Mouse (Mus musculus): Measurements from ENCODE around the gene Cfdp1.

DNA sequence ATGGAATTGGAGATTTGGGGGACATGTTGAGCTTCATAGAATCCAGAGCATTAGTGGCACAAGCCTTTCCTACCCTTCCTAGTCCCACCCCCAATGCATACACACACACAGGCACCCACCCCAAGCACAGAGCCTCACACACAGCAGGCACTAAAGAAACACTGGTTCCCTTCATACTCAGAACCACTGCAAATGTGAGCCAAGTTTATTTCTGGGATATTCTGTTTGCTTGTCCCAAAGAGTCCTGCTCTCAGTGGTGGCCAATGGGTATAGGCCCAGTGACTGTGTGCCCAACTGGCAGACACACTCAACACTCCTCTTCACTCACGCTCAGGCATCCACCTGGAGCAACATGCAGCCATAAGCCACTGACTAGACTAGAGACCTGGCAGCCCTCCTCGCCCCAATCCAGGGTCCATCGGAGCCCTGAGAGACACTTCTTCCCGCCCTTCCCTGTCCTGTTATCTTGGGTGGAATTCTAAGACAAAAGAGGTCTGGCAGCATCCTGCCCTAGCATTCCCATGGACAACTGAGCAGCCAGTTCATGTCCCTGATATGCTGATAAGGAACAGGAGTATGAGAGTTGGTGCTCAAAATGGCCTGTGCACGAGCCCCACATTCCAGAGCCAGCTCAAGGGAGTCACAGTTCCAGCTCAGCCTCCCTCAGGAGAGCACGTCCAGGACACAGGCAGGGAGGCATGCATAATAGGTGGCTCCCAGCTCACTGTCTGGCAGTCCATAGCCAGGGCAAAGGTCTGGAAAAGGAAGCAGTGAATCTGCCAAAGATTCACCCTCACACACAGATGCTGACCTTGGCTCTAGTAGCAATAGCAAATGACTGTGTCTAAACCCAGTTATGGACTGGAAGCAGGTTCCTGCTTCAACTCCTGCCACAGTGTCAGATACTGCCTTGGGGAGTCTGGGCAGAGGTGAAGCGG lies 124.6 kb downstream of the Cfdp1 start:
- no peak for TF ChIP-seq CTCF (IDR thresholded peaks at IDR 0.05; ENCODE audit: low read depth)
- TF ChIP-seq EP300 (optimal IDR thresholded peaks at IDR 0.05): no peak
